Mouse (Mus musculus) liver, adult 2 months (tissue): ENCODE data around the gene Mypn. TPM values are rescaled to one million over a fixed set of nuclear protein-coding genes. Genes with fewer than 3 reads are reported as not detected.

Experiments used
- DNase-seq: peaks from one replicate; pipeline ENCODE4 v3.0.0-alpha.2; 2011; ENCODE audit warnings: low read depth, low spot score; ENCODE audit errors: extremely low read depth
- H3K27ac ChIP-seq: fragments of 200-500 bp; replicated peaks from 2 replicates; pipeline ENCODE4 v1.5.1; 2012; ENCODE audit warnings: low read depth, mild to moderate bottlenecking, control low read depth, inconsistent platforms, low read length; ENCODE audit not compliant: insufficient read depth
- H3K27me3 ChIP-seq: fragments of 200-500 bp; 2 replicates; pipeline ENCODE4 v1.6.1; 2012; ENCODE audit warnings: mild to moderate bottlenecking, moderate library complexity, low read length, inconsistent platforms; ENCODE audit not compliant: control insufficient read depth, insufficient read depth
- H3K36me3 ChIP-seq: fragments of 200-500 bp; 2 replicates; pipeline ENCODE4 v1.6.1; 2012; ENCODE audit warnings: low read length, inconsistent platforms; ENCODE audit not compliant: control insufficient read depth, insufficient read depth
- H3K4me1 ChIP-seq: fragments of 200-500 bp; 2 replicates; pipeline ENCODE4 v1.6.1; 2011; ENCODE audit warnings: low read length; ENCODE audit not compliant: control insufficient read depth, insufficient read depth
- H3K4me3 ChIP-seq: fragments of 200-500 bp; 2 replicates; pipeline ENCODE4 v1.5.1; 2011; ENCODE audit warnings: low read depth, mild to moderate bottlenecking, control low read depth, low read length, moderate library complexity; ENCODE audit not compliant: insufficient read depth
- H3K79me2 ChIP-seq: fragments of 200-500 bp; 2 replicates; pipeline ENCODE4 v1.6.1; 2012; ENCODE audit warnings: inconsistent platforms, mild to moderate bottlenecking, low read length, moderate library complexity; ENCODE audit not compliant: control insufficient read depth, insufficient read depth
- H3K9ac ChIP-seq: fragments of 200-500 bp; 2 replicates; pipeline ENCODE4 v1.6.1; 2012; ENCODE audit warnings: low read depth, mild to moderate bottlenecking, control low read depth, inconsistent platforms, low read length
- CTCF ChIP-seq: fragments of 200-500 bp; IDR thresholded peaks from 2 replicates; pipeline ENCODE4 v1.5.1; 2011; ENCODE audit warnings: low read depth, low read length, control low read depth
- POLR2A ChIP-seq: fragments of 200-500 bp; IDR thresholded peaks from 2 replicates; pipeline ENCODE4 v1.6.1; 2011; ENCODE audit warnings: low read length, control low read depth; ENCODE audit not compliant: insufficient read depth; ENCODE audit errors: extremely low read depth
- WGBS: fragments of 180-500 bp; shearing (Covaris S2); methylation state at CpG from one replicate; pipeline ENCODE4 v1.1.7; 2018; 5-methylcytosine and 5-hydroxymethylcytosine counted together
- polyA plus RNA-seq: library from polyadenylated mRNA; depleted of rRNA; stranded (reverse); fragments of >200 nt; gene quantifications from 2 replicates; pipeline ENCODE4 v1.2.3, GENCODE M21; 2012
- total RNA-seq: library from RNA; depleted of rRNA; stranded (reverse); fragments of >200 nt; gene quantifications from 2 replicates; pipeline ENCODE4 v1.2.3, GENCODE M21; 2014

Gene Mypn
- total and polyA plus RNA-seq, 2 experiments, result under 0.01 TPM; not detected in 1

GRCm38 (mm10) chr10:63243493-63244054, 39.8 kb upstream of the Mypn start, which contains the start of gene Herc4:
TSS of gene Herc4 (plus strand) at chr10:63243810.
- Histone ChIP-seq H3K79me2 (peaks cover 3% of the 10 kb centered on the region; the same call in 1 of the 2 replicates), H3K27ac (peak within 1 kb of the TSS; percentile 95), H3K4me3 (peak within 1 kb of the TSS; percentile 95), H3K27me3 (no peaks in the 10 kb centered on the region), H3K9ac (peak within 1 kb of the TSS; percentile 94), H3K36me3 (peaks cover 8% of the 10 kb centered on the region), H3K4me1 (peaks cover 11% of the 10 kb centered on the region; the same call in 1 of the 2 replicates)
- peak; percentile 82 for DNase-seq
- WGBS, result 0% methylated on average over 35 of the region's 44 CpGs
- TF ChIP-seq POLR2A, result peak; percentile 93
- no peak for TF ChIP-seq CTCF

- Histone ChIP-seq H3K36me3 (peaks cover 8% of the 10 kb centered on the region), H3K4me3 (peak overlapping the region; percentile 57; the same call in 1 of the 2 replicates), H3K79me2 (peaks cover 3% of the 10 kb centered on the region; the same call in 1 of the 2 replicates), H3K9ac (no peak overlapping the region; the same call in 1 of the 2 replicates), H3K27me3 (no peaks in the 10 kb centered on the region), H3K4me1 (peaks cover 11% of the 10 kb centered on the region; the same call in 1 of the 2 replicates), H3K27ac (no peak overlapping the region)
- DNase-seq, result peak; percentile 37
- TF ChIP-seq POLR2A (no peak), CTCF (no peak)
- WGBS, result 16% methylated on average over 12 of the region's 12 CpGs
Measured at GRCm38 (mm10) chr10:63242798-63243435, 39.2 kb upstream of the Mypn start.

- TF ChIP-seq CTCF (no peak), POLR2A (no peak)
- Histone ChIP-seq H3K79me2 (peaks cover 3% of the 10 kb centered on the region; the same call in 1 of the 2 replicates), H3K27ac (no peak overlapping the region), H3K27me3 (no peaks in the 10 kb centered on the region), H3K9ac (no peak overlapping the region), H3K4me3 (no peak overlapping the region), H3K36me3 (peaks cover 4% of the 10 kb centered on the region), H3K4me1 (peaks cover 6% of the 10 kb centered on the region; the same call in 1 of the 2 replicates)
- DNase-seq, result no peak
- WGBS, result 89% methylated on average over 2 of the region's 2 CpGs
Measured at GRCm38 (mm10) chr10:63240868-63241271, 37.1 kb upstream of the Mypn start.

DNA sequence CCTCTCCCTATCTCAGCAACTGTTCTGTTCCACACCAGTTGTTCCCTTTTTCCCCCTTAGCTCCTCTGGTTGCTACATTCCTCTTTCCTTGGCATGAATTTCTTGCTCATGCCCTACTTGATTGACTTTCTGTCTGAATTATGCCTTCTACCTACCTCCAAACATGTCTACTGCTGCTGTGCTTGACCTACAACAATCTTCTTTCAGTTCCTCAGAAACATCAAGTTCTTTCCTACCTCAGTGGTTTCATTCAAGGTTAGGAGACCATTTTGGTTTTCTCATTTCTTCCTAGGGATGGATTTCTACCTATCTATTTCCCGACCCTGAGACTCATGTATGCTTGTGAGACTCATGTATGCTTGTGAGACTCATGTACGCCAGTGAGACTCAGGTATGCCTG, 36.1 kb upstream of the Mypn start:
- peaks cover 5% of the 10 kb centered on the region; the same call in 1 of the 2 replicates for H3K4me1 ChIP-seq
- H3K27me3 ChIP-seq, result no peaks in the 10 kb centered on the region
- no peaks in the 10 kb centered on the region for H3K36me3 ChIP-seq
- no peaks in the 10 kb centered on the region; the same call in 1 of the 2 replicates for H3K79me2 ChIP-seq
- 86% methylated on average over 2 of the region's 2 CpGs for WGBS
- H3K9ac ChIP-seq, result no peak overlapping the region
- no peak overlapping the region for H3K27ac ChIP-seq
- H3K4me3 ChIP-seq, result no peak overlapping the region
- no peak for DNase-seq
- TF ChIP-seq CTCF, result no peak
- no peak for TF ChIP-seq POLR2A

DNA sequence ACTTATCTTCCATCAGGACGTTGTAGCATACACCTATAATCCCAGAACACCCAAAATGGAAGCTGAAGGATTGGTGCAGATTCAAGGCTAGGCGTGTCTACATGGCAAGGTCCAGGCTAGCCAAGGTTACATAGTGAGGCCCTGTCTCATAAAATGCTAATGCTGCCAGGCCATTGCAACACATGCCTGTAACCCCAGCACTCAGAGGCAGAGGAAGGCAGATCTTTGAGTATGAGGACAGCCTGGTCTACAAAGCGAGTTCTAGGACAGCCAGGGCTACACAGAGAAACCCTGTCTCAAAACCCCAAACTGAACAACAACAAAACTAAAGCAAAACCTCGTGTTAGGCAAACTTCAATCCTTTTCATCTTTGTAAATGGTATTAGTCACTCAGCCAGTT, 34.3 kb upstream of the Mypn start:
- H3K9ac ChIP-seq, result no peak overlapping the region
- no peaks in the 10 kb centered on the region for H3K36me3 ChIP-seq
- DNase-seq, result no peak
- TF ChIP-seq POLR2A (no peak), CTCF (no peak)
- peaks cover 5% of the 10 kb centered on the region; the same call in 1 of the 2 replicates for H3K4me1 ChIP-seq
- no peak overlapping the region for H3K27ac ChIP-seq
- H3K4me3 ChIP-seq, result no peak overlapping the region
- no peaks in the 10 kb centered on the region for H3K79me2 ChIP-seq
- 74% methylated on average over 4 of the region's 4 CpGs for WGBS
- H3K27me3 ChIP-seq, result no peaks in the 10 kb centered on the region
